Mouse (Mus musculus): Measurements from ENCODE around the gene P2rx4. TPM values are rescaled to one million over a fixed set of nuclear protein-coding genes. Genes with fewer than 3 reads are reported as not detected.
A peak's percentile ranks its signal among the peaks of the same experiment; 100 is the strongest.
"Not testable (repeated sequence)": the region's sequence is repeated elsewhere in the genome, so short reads cannot be mapped to it uniquely, and the experiment has no call there.

Gene P2rx4
- polyA plus RNA-seq (2015; fragmentation: Nextera tagmentation; extraction: Ambion mirVana): 33.3 and 33.4 TPM in 2 replicates

- Histone ChIP-seq H3K36me3 (ENCODE audit: control insufficient read depth, insufficient read depth, low read length) (no peaks in the 10 kb centered on the region), H3K27me3 (ENCODE audit: control insufficient read depth, insufficient read depth, low read length) (no peaks in the 10 kb centered on the region), H3K27ac (ENCODE audit: low read length) (peak within 1 kb of the TSS; percentile 76), H3K4me1 (ENCODE audit: control insufficient read depth, insufficient read depth, low read length) (peaks cover 3% of the 10 kb centered on the region; the same call in 1 of the 2 replicates), H3K9me3 (replicated peaks; ENCODE audit: control insufficient read depth, low read length) (no peaks in the 10 kb centered on the region), H3K9ac (ENCODE audit: low read length) (peak within 1 kb of the TSS; percentile 74), H3K4me3 (replicated peaks; ENCODE audit: low read length) (peak within 1 kb of the TSS; percentile 57), H3K4me2 (ENCODE audit: low read depth, low read length) (peak within 1 kb of the TSS; percentile 65)
- peak; percentile 83 for ATAC-seq (ENCODE audit: insufficient read depth, low FRiP score)
- WGBS: under 1% methylated on average over 66 of the region's 66 CpGs
Measured at GRCm38 (mm10) chr5:122707276-122708181, at the start of gene P2rx4. Gene P2rx4 (plus strand): TSS chr5:122707544.

GRCm38 (mm10) chr5:122662501-122662900, 44.8 kb upstream of the P2rx4 start:
- ATAC-seq (ENCODE audit: insufficient read depth, low FRiP score): no peak
- Histone ChIP-seq H3K4me3 (replicated peaks; ENCODE audit: low read length) (no peak overlapping the region), H3K9me3 (replicated peaks; ENCODE audit: control insufficient read depth, low read length) (no peaks in the 10 kb centered on the region), H3K9ac (ENCODE audit: low read length) (no peak overlapping the region), H3K4me2 (ENCODE audit: low read depth, low read length) (no peak overlapping the region), H3K27me3 (ENCODE audit: control insufficient read depth, insufficient read depth, low read length) (no peaks in the 10 kb centered on the region), H3K4me1 (ENCODE audit: control insufficient read depth, insufficient read depth, low read length) (no peaks in the 10 kb centered on the region), H3K36me3 (ENCODE audit: control insufficient read depth, insufficient read depth, low read length) (no peaks in the 10 kb centered on the region), H3K27ac (ENCODE audit: low read length) (no peak overlapping the region)
- 90% methylated on average over 6 of the region's 6 CpGs for WGBS

- Histone ChIP-seq H3K9ac (ENCODE audit: low read length) (no peak overlapping the region), H3K27ac (ENCODE audit: low read length) (no peak overlapping the region), H3K27me3 (ENCODE audit: control insufficient read depth, insufficient read depth, low read length) (no peaks in the 10 kb centered on the region), H3K36me3 (ENCODE audit: control insufficient read depth, insufficient read depth, low read length) (no peaks in the 10 kb centered on the region), H3K4me1 (ENCODE audit: control insufficient read depth, insufficient read depth, low read length) (no peaks in the 10 kb centered on the region), H3K4me3 (replicated peaks; ENCODE audit: low read length) (no peak overlapping the region), H3K9me3 (replicated peaks; ENCODE audit: control insufficient read depth, low read length) (no peaks in the 10 kb centered on the region), H3K4me2 (ENCODE audit: low read depth, low read length) (no peak overlapping the region)
- 53% methylated on average over 5 of the region's 5 CpGs for WGBS
- ATAC-seq (ENCODE audit: insufficient read depth, low FRiP score): no peak
Measured at GRCm38 (mm10) chr5:122665036-122665435, 42.3 kb upstream of the P2rx4 start.

- Histone ChIP-seq H3K36me3 (ENCODE audit: control insufficient read depth, insufficient read depth, low read length) (no peaks in the 10 kb centered on the region), H3K9ac (ENCODE audit: low read length) (no peak overlapping the region), H3K27me3 (ENCODE audit: control insufficient read depth, insufficient read depth, low read length) (no peaks in the 10 kb centered on the region), H3K4me2 (ENCODE audit: low read depth, low read length) (no peak overlapping the region), H3K4me3 (replicated peaks; ENCODE audit: low read length) (no peak overlapping the region), H3K27ac (ENCODE audit: low read length) (no peak overlapping the region), H3K9me3 (replicated peaks; ENCODE audit: control insufficient read depth, low read length) (no peaks in the 10 kb centered on the region), H3K4me1 (ENCODE audit: control insufficient read depth, insufficient read depth, low read length) (no peaks in the 10 kb centered on the region)
- ATAC-seq (ENCODE audit: insufficient read depth, low FRiP score): no peak
- 61% methylated on average over 15 of the region's 15 CpGs for WGBS
Measured at GRCm38 (mm10) chr5:122668981-122669897, 38.1 kb upstream of the P2rx4 start.

- not testable (repeated sequence) for H3K9me3 ChIP-seq (replicated peaks; ENCODE audit: control insufficient read depth, low read length); H3K4me3 ChIP-seq (replicated peaks; ENCODE audit: low read length); H3K4me1 ChIP-seq (ENCODE audit: control insufficient read depth, insufficient read depth, low read length); H3K9ac ChIP-seq (ENCODE audit: low read length); H3K27ac ChIP-seq (ENCODE audit: low read length); H3K4me2 ChIP-seq (ENCODE audit: low read depth, low read length); H3K27me3 ChIP-seq (ENCODE audit: control insufficient read depth, insufficient read depth, low read length); H3K36me3 ChIP-seq (ENCODE audit: control insufficient read depth, insufficient read depth, low read length); ATAC-seq (ENCODE audit: insufficient read depth, low FRiP score)
- WGBS: 84% methylated on average over 7 of the region's 7 CpGs
Measured at GRCm38 (mm10) chr5:122671641-122672040, 35.7 kb upstream of the P2rx4 start.

- no peak for ATAC-seq (ENCODE audit: insufficient read depth, low FRiP score)
- 90% methylated on average over 5 of the region's 5 CpGs for whole genome bisulfite sequencing
- no peaks in the 10 kb centered on the region for H3K27me3 ChIP-seq (ENCODE audit: control insufficient read depth, insufficient read depth, low read length)
- H3K4me2 ChIP-seq (ENCODE audit: low read depth, low read length): no peak overlapping the region
- no peak overlapping the region for H3K9ac ChIP-seq (ENCODE audit: low read length)
- no peaks in the 10 kb centered on the region for H3K36me3 ChIP-seq (ENCODE audit: control insufficient read depth, insufficient read depth, low read length)
- no peak overlapping the region for H3K27ac ChIP-seq (ENCODE audit: low read length)
- no peak overlapping the region for H3K4me3 ChIP-seq (replicated peaks; ENCODE audit: low read length)
- no peaks in the 10 kb centered on the region for H3K4me1 ChIP-seq (ENCODE audit: control insufficient read depth, insufficient read depth, low read length)
- no peaks in the 10 kb centered on the region for H3K9me3 ChIP-seq (replicated peaks; ENCODE audit: control insufficient read depth, low read length)
Measured at GRCm38 (mm10) chr5:122672298-122672697, 35.0 kb upstream of the P2rx4 start.

GRCm38 (mm10) chr5:122676002-122676401, 31.3 kb upstream of the P2rx4 start:
- Histone ChIP-seq H3K36me3 (ENCODE audit: control insufficient read depth, insufficient read depth, low read length) (no peaks in the 10 kb centered on the region), H3K27ac (ENCODE audit: low read length) (no peak overlapping the region), H3K4me3 (replicated peaks; ENCODE audit: low read length) (no peak overlapping the region), H3K4me1 (ENCODE audit: control insufficient read depth, insufficient read depth, low read length) (no peaks in the 10 kb centered on the region), H3K9me3 (replicated peaks; ENCODE audit: control insufficient read depth, low read length) (no peaks in the 10 kb centered on the region), H3K4me2 (ENCODE audit: low read depth, low read length) (no peak overlapping the region), H3K9ac (ENCODE audit: low read length) (no peak overlapping the region), H3K27me3 (ENCODE audit: control insufficient read depth, insufficient read depth, low read length) (no peaks in the 10 kb centered on the region)
- peak; percentile 58; the same call in 1 of the 2 replicates for ATAC-seq (ENCODE audit: insufficient read depth, low FRiP score)
- 40% methylated on average over 8 of the region's 8 CpGs for WGBS

GRCm38 (mm10) chr5:122677983-122678382, 29.4 kb upstream of the P2rx4 start:
- no peaks in the 10 kb centered on the region for H3K36me3 ChIP-seq (ENCODE audit: control insufficient read depth, insufficient read depth, low read length)
- H3K9ac ChIP-seq (ENCODE audit: low read length): no peak overlapping the region

GRCm38 (mm10) chr5:122679881-122680280, 27.5 kb upstream of the P2rx4 start:
- H3K4me1 ChIP-seq (ENCODE audit: control insufficient read depth, insufficient read depth, low read length): no peaks in the 10 kb centered on the region
- no peak overlapping the region for H3K4me2 ChIP-seq (ENCODE audit: low read depth, low read length)
- no peaks in the 10 kb centered on the region for H3K9me3 ChIP-seq (replicated peaks; ENCODE audit: control insufficient read depth, low read length)
- H3K27me3 ChIP-seq (ENCODE audit: control insufficient read depth, insufficient read depth, low read length): no peaks in the 10 kb centered on the region
- no peaks in the 10 kb centered on the region for H3K36me3 ChIP-seq (ENCODE audit: control insufficient read depth, insufficient read depth, low read length)
- H3K9ac ChIP-seq (ENCODE audit: low read length): no peak overlapping the region
- no peak overlapping the region for H3K4me3 ChIP-seq (replicated peaks; ENCODE audit: low read length)
- no peak overlapping the region for H3K27ac ChIP-seq (ENCODE audit: low read length)
- ATAC-seq (ENCODE audit: insufficient read depth, low FRiP score): no peak
- WGBS: 78% methylated on average over 8 of the region's 8 CpGs

More at GRCm38 (mm10) chr5:122677983-122678382, 29.4 kb upstream of the P2rx4 start:
- H3K4me1 ChIP-seq (ENCODE audit: control insufficient read depth, insufficient read depth, low read length): no peaks in the 10 kb centered on the region
- no peak for ATAC-seq (ENCODE audit: insufficient read depth, low FRiP score)
- 90% methylated on average over 9 of the region's 9 CpGs for WGBS
- no peaks in the 10 kb centered on the region for H3K9me3 ChIP-seq (replicated peaks; ENCODE audit: control insufficient read depth, low read length)
- no peak overlapping the region for H3K4me2 ChIP-seq (ENCODE audit: low read depth, low read length)
- no peak overlapping the region for H3K4me3 ChIP-seq (replicated peaks; ENCODE audit: low read length)
- no peaks in the 10 kb centered on the region for H3K27me3 ChIP-seq (ENCODE audit: control insufficient read depth, insufficient read depth, low read length)
- no peak overlapping the region for H3K27ac ChIP-seq (ENCODE audit: low read length)
